Mouse (Mus musculus): ENCODE results near the gene Nmt1. TPM values are rescaled to one million over a fixed set of nuclear protein-coding genes. Genes with fewer than 3 reads are reported as not detected.

The Nmt1 gene
- polyA plus RNA-seq, 1 experiment from 2014 or later: 26.8 TPM

DNA sequence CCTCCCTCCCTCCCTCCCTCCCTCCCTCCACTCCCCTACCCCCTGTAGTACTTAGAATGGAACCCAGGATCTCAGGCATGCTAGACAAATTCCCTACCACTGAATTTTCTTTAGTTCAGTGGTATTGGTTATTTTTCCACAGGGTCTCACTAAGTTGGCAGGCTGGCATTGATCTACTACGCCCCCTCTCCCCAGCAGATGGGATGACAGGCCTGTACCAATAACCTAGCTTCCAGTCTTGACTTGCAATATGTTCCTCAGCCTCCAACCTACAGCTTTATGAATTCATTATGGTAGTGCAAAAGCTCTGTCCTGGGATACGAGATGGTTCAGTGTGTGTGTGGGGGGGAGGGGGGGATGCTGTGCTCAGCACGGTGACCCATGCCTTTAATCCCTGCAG, 4.0 kb upstream of the Nmt1 start:
- H3K36me3 ChIP-seq (ENCODE audit: control insufficient read depth, insufficient read depth, low read length): no peaks in the 10 kb centered on the region
- no peak overlapping the region for H3K27ac ChIP-seq (ENCODE audit: low read length)
- H3K9me3 ChIP-seq (replicated peaks; ENCODE audit: control insufficient read depth, low read length, poor library complexity, severe bottlenecking): no peaks in the 10 kb centered on the region
- no peaks in the 10 kb centered on the region for H3K27me3 ChIP-seq (ENCODE audit: control insufficient read depth, insufficient read depth, low read depth, low read length)
- no peak for ATAC-seq
- H3K4me1 ChIP-seq (ENCODE audit: control insufficient read depth, insufficient read depth, low read length): peaks cover 10% of the 10 kb centered on the region
- no peak overlapping the region for H3K4me3 ChIP-seq (ENCODE audit: low read depth, low read length)
- H3K4me2 ChIP-seq (ENCODE audit: low read length): no peak overlapping the region
- no peak overlapping the region for H3K9ac ChIP-seq (ENCODE audit: low read depth, low read length)
- 100% methylated on average over 3 of the region's 3 CpGs for WGBS

DNA sequence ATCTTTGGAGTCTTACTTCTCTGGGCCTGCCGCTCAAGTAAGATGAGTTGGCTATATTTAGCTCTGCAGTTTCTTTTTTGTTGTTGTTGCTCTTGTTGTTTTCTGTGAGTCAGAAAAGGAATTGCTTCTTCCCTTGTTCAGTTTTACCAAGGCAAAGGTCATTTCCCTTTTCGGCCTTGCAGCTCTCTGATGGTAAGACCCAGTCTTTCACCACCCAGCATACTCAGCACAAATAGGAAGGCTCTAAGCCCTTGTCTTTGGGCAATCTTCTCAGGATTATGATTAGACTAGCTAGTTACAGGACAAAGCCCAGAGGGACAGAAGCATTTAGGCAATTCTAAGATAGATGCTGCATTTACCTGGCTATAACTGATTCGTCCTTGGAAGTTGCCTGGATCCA, 1.1 kb upstream of the Nmt1 start:
- Histone ChIP-seq H3K27ac (ENCODE audit: low read length) (no peak overlapping the region), H3K9ac (ENCODE audit: low read depth, low read length) (no peak overlapping the region), H3K4me3 (ENCODE audit: low read depth, low read length) (no peak overlapping the region), H3K4me2 (ENCODE audit: low read length) (no peak overlapping the region), H3K4me1 (ENCODE audit: control insufficient read depth, insufficient read depth, low read length) (peaks cover 23% of the 10 kb centered on the region), H3K27me3 (ENCODE audit: control insufficient read depth, insufficient read depth, low read depth, low read length) (no peaks in the 10 kb centered on the region), H3K9me3 (replicated peaks; ENCODE audit: control insufficient read depth, low read length, poor library complexity, severe bottlenecking) (no peaks in the 10 kb centered on the region), H3K36me3 (ENCODE audit: control insufficient read depth, insufficient read depth, low read length) (no peaks in the 10 kb centered on the region)
- whole genome bisulfite sequencing: 93% methylated on average over 3 of the region's 3 CpGs
- ATAC-seq: no peak

DNA sequence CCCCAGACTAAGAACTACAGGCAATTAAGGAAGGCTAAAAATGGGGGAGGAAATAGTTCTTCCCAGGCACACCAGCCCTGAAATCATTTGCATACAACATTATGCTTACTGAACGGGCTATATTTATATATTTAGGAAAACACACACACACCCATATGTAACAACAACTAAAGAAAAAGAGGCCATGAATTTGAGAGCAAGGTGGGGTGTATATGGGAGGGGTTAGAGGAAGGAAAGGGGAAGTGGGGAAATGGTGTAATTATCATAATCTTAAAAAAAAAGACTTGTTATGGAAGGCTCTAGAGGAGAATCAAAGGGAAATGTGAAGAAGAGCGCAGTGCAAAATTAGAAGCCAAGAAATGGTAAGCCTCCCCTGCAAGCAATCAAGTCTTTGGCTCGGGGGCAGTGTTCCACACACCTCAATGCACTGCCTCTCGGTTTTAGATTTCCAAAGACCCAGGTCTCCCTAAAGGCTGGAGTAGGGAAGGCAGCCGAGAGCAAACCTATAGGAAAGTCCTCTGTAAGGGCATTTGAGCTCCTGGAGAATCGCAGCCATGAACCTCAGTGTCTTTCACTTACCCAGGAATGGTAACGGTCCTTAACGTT, 317 bp upstream of the Nmt1 start:
- H3K9ac ChIP-seq (ENCODE audit: low read depth, low read length): peak overlapping the region; percentile 62
- 15% methylated on average over 8 of the region's 8 CpGs for WGBS
- H3K27ac ChIP-seq (ENCODE audit: low read length): peak overlapping the region; percentile 68
- no peaks in the 10 kb centered on the region for H3K36me3 ChIP-seq (ENCODE audit: control insufficient read depth, insufficient read depth, low read length)
- H3K9me3 ChIP-seq (replicated peaks; ENCODE audit: control insufficient read depth, low read length, poor library complexity, severe bottlenecking): no peaks in the 10 kb centered on the region
- peak overlapping the region; percentile 60 for H3K4me2 ChIP-seq (ENCODE audit: low read length)
- peaks cover 23% of the 10 kb centered on the region for H3K4me1 ChIP-seq (ENCODE audit: control insufficient read depth, insufficient read depth, low read length)
- H3K27me3 ChIP-seq (ENCODE audit: control insufficient read depth, insufficient read depth, low read depth, low read length): no peaks in the 10 kb centered on the region
- peak; percentile 19; the same call in 1 of the 2 replicates for ATAC-seq
- peak overlapping the region; percentile 48 for H3K4me3 ChIP-seq (ENCODE audit: low read depth, low read length)

DNA sequence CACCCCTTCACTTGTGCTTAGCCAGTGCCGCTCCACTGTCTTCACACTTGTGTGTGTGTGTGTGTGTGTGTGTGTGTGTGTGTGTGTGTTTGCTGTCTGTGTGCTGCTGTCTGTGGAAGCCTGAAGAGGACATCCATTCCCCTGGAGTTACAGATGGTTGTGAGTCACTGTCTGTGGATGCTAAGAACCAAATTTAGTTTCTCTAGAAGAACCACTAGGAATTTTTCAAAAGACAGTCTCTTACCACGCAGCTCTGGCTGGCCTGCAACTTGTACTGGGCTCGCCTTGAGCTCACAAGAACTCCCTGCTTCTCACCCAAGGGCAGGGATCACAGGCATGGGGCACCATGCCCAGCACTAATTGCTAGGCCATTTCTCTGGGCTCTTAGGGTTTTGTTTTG, 5.0 kb downstream of the Nmt1 start:
- no peak overlapping the region for H3K4me2 ChIP-seq (ENCODE audit: low read length)
- H3K4me3 ChIP-seq (ENCODE audit: low read depth, low read length): no peak overlapping the region
- no peaks in the 10 kb centered on the region for H3K36me3 ChIP-seq (ENCODE audit: control insufficient read depth, insufficient read depth, low read length)
- no peak overlapping the region for H3K27ac ChIP-seq (ENCODE audit: low read length)
- no peaks in the 10 kb centered on the region for H3K9me3 ChIP-seq (replicated peaks; ENCODE audit: control insufficient read depth, low read length, poor library complexity, severe bottlenecking)
- 94% methylated on average over 3 of the region's 3 CpGs for WGBS
- H3K9ac ChIP-seq (ENCODE audit: low read depth, low read length): no peak overlapping the region
- peaks cover 15% of the 10 kb centered on the region for H3K4me1 ChIP-seq (ENCODE audit: control insufficient read depth, insufficient read depth, low read length)
- ATAC-seq: no peak
- H3K27me3 ChIP-seq (ENCODE audit: control insufficient read depth, insufficient read depth, low read depth, low read length): no peaks in the 10 kb centered on the region

- H3K4me3 ChIP-seq (ENCODE audit: low read depth, low read length): no peak overlapping the region
- H3K9me3 ChIP-seq (replicated peaks; ENCODE audit: control insufficient read depth, low read length, poor library complexity, severe bottlenecking): no peaks in the 10 kb centered on the region
- H3K4me1 ChIP-seq (ENCODE audit: control insufficient read depth, insufficient read depth, low read length): peaks cover 3% of the 10 kb centered on the region; the same call in 1 of the 2 replicates
- no peak overlapping the region for H3K27ac ChIP-seq (ENCODE audit: low read length)
- H3K27me3 ChIP-seq (ENCODE audit: control insufficient read depth, insufficient read depth, low read depth, low read length): no peaks in the 10 kb centered on the region
- 88% methylated on average over 6 of the region's 6 CpGs for WGBS
- no peak for ATAC-seq
- no peaks in the 10 kb centered on the region for H3K36me3 ChIP-seq (ENCODE audit: control insufficient read depth, insufficient read depth, low read length)
- no peak overlapping the region for H3K9ac ChIP-seq (ENCODE audit: low read depth, low read length)
- no peak overlapping the region for H3K4me2 ChIP-seq (ENCODE audit: low read length)
Observed at GRCm38 (mm10) chr11:103035007-103035406, 7.0 kb downstream of the Nmt1 start.

- no peak overlapping the region for H3K4me2 ChIP-seq (ENCODE audit: low read length)
Observed at GRCm38 (mm10) chr11:103036881-103037465, 9.0 kb downstream of the Nmt1 start.

DNA sequence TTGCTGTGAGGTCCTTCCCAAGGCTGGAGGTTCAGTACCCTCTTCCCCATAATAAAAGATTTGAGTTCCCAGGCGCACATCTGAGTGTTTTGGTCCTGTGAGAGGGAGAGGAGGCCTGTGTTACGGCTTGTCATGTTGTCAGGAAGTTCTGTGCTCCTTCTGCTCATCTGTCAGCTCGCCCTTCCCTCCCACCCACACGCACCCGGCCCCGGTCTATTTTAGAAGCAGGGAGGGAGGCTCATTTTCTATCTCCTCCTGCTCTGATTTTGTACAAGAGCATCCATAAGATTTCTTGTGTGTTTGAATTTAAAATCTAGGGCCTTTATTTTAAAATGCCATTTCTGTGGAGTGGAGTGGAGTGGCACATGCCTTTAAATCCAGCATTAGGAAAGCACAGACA, 10.0 kb downstream of the Nmt1 start:
- ATAC-seq: no peak
- Histone ChIP-seq H3K4me1 (ENCODE audit: control insufficient read depth, insufficient read depth, low read length) (no peaks in the 10 kb centered on the region), H3K4me2 (ENCODE audit: low read length) (no peak overlapping the region), H3K27me3 (ENCODE audit: control insufficient read depth, insufficient read depth, low read depth, low read length) (no peaks in the 10 kb centered on the region), H3K27ac (ENCODE audit: low read length) (no peak overlapping the region), H3K36me3 (ENCODE audit: control insufficient read depth, insufficient read depth, low read length) (no peaks in the 10 kb centered on the region), H3K9me3 (replicated peaks; ENCODE audit: control insufficient read depth, low read length, poor library complexity, severe bottlenecking) (no peaks in the 10 kb centered on the region), H3K4me3 (ENCODE audit: low read depth, low read length) (no peak overlapping the region), H3K9ac (ENCODE audit: low read depth, low read length) (no peak overlapping the region)
- WGBS: 93% methylated on average over 6 of the region's 6 CpGs

More at GRCm38 (mm10) chr11:103036881-103037465, 9.0 kb downstream of the Nmt1 start:
- Histone ChIP-seq H3K9ac (ENCODE audit: low read depth, low read length) (no peak overlapping the region), H3K27ac (ENCODE audit: low read length) (no peak overlapping the region), H3K4me3 (ENCODE audit: low read depth, low read length) (no peak overlapping the region), H3K27me3 (ENCODE audit: control insufficient read depth, insufficient read depth, low read depth, low read length) (no peaks in the 10 kb centered on the region), H3K36me3 (ENCODE audit: control insufficient read depth, insufficient read depth, low read length) (no peaks in the 10 kb centered on the region), H3K4me1 (ENCODE audit: control insufficient read depth, insufficient read depth, low read length) (no peaks in the 10 kb centered on the region; the same call in 1 of the 2 replicates), H3K9me3 (replicated peaks; ENCODE audit: control insufficient read depth, low read length, poor library complexity, severe bottlenecking) (no peaks in the 10 kb centered on the region)
- 91% methylated on average over 8 of the region's 8 CpGs for WGBS
- no peak for ATAC-seq

DNA sequence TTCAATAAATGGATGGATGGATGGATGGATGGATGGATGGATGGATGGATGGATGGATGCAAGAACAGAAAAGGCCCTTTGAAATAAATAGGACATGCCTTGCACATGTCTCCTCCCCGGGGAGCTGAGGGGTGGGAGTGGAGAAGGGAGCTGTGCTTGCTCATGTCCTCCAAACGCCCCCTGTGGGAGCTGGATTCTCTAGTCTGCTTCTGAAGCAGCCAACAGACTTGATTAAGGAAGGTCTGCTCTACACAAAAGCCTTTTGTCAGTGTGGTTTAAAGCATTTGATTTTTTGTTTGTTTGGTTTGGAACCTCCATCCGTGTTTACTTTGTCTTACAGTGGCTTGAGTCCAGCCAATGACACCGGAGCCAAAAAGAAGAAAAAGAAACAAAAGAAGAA, 14.8 kb downstream of the Nmt1 start:
- no peak for ATAC-seq
- 65% methylated on average over 4 of the region's 4 CpGs for WGBS

DNA sequence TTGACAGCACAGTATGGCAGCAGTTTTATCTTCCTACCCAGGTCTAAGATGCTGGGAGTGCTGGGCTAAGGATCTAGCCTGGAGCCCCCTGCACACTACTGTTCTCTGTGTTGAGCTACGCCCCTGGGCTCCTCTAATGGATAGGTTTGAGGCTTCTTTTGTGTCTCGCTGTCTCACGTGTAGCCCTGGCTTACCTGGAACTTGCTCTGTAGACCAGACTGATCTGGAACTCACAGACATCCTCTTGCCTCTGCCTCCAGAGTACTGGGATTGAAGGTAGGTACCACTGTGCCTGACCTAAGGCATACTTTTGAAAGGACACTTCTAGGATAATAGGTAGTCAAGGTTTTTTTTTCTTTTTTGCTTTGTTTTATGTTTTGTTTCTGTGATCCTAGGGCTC, 16.0 kb downstream of the Nmt1 start:
- Histone ChIP-seq H3K9me3 (replicated peaks; ENCODE audit: control insufficient read depth, low read length, poor library complexity, severe bottlenecking) (no peaks in the 10 kb centered on the region), H3K27me3 (ENCODE audit: control insufficient read depth, insufficient read depth, low read depth, low read length) (no peaks in the 10 kb centered on the region), H3K4me1 (ENCODE audit: control insufficient read depth, insufficient read depth, low read length) (no peaks in the 10 kb centered on the region), H3K36me3 (ENCODE audit: control insufficient read depth, insufficient read depth, low read length) (peaks cover 20% of the 10 kb centered on the region), H3K4me2 (ENCODE audit: low read length) (no peak overlapping the region), H3K9ac (ENCODE audit: low read depth, low read length) (no peak overlapping the region), H3K27ac (ENCODE audit: low read length) (no peak overlapping the region), H3K4me3 (ENCODE audit: low read depth, low read length) (no peak overlapping the region)
- 99% methylated on average over 3 of the region's 3 CpGs for WGBS
- ATAC-seq: no peak

More for the DNA sequence above, 14.8 kb downstream of the Nmt1 start:
- Histone ChIP-seq H3K9ac (ENCODE audit: low read depth, low read length) (no peak overlapping the region), H3K4me1 (ENCODE audit: control insufficient read depth, insufficient read depth, low read length) (no peaks in the 10 kb centered on the region), H3K27me3 (ENCODE audit: control insufficient read depth, insufficient read depth, low read depth, low read length) (no peaks in the 10 kb centered on the region), H3K36me3 (ENCODE audit: control insufficient read depth, insufficient read depth, low read length) (peaks cover 20% of the 10 kb centered on the region), H3K27ac (ENCODE audit: low read length) (no peak overlapping the region), H3K4me2 (ENCODE audit: low read length) (no peak overlapping the region), H3K4me3 (ENCODE audit: low read depth, low read length) (no peak overlapping the region), H3K9me3 (replicated peaks; ENCODE audit: control insufficient read depth, low read length, poor library complexity, severe bottlenecking) (no peaks in the 10 kb centered on the region)

Data from midbrain, embryonic 16.5 days (tissue).